Mouse (Mus musculus) lung, postnatal 0 days (tissue): Measurements from ENCODE around the gene Tbx5.

Experiments
- CTCF ChIP-seq: IDR thresholded peaks from 2 replicates; pipeline ENCODE4 v1.5.1; 2016; ENCODE audit warnings: antibody characterized with exemption, mild to moderate bottlenecking
- EP300 ChIP-seq: IDR thresholded peaks from 2 replicates; pipeline ENCODE4 v1.6.1; 2016; ENCODE audit warnings: antibody characterized with exemption, mild to moderate bottlenecking, control low read depth

GRCm38 (mm10) chr5:119795376-119795775, 37.1 kb upstream of the Tbx5 start:
- TF ChIP-seq CTCF (no peak), EP300 (no peak)
